Mouse (Mus musculus) ovary, postnatal 36 days (tissue): ENCODE results near the gene Fbrs.
"Not testable (repeated sequence)": the region's sequence is repeated elsewhere in the genome, so short reads cannot be mapped to it uniquely, and the experiment has no call there.

Source experiments
- DNase-seq: peaks from one replicate; pipeline ENCODE4 v3.0.0; 2022; ENCODE audit warnings: low spot score, mixed read lengths

Gene Fbrs

GRCm38 (mm10) chr7:127476336-127476735 is 2.7 kb upstream of the Fbrs start:
- no peak for DNase-seq

- no peak for DNase-seq
Measured at GRCm38 (mm10) chr7:127476855-127477254, 2.1 kb upstream of the Fbrs start.

DNA sequence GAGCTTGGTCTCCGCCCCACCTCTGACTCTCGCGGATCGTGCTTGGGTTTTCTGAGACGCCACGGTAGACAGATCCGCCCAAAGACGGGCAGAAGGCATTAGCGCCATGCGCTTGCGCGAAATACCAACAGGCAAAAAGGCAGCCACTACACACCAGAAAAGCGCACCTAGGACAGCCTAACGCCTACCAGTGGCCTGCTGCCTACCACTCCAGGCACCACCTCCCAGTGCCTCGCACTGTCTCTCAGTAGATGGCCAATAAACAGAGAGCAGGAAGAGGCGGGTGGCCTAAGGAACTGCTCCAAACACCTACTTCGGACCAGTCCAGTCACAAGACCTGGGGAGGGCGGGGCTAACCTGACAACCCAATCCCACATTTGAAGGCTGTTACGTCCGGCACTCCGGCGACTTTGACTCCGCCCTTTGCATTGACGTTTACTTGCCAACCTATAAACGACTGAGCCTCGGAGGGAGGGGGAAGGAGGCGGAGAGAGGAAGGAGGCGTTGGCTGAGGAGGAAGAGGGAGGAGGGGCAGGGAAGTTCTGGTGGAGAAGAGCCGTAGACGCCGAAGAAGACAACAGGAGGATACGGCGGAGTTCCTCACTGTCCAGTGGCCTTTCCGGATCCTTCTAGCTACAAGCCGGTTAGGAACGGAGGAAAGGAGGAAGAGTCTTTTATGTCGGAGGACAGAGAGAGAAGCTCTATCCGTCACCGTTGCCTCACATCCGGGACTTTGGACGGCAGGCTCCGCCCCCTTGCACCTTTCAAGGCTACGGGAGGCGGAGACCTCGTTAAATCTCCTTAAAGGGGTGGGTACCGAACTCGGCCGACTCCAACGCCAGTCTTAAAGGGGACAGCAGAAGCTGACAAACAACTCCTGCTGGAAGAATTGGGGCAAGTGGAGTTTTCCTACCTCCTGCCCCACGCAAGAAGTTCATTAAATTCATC is 1.0 kb upstream of the Fbrs start:
- DNase-seq, result peak; percentile 97

DNA sequence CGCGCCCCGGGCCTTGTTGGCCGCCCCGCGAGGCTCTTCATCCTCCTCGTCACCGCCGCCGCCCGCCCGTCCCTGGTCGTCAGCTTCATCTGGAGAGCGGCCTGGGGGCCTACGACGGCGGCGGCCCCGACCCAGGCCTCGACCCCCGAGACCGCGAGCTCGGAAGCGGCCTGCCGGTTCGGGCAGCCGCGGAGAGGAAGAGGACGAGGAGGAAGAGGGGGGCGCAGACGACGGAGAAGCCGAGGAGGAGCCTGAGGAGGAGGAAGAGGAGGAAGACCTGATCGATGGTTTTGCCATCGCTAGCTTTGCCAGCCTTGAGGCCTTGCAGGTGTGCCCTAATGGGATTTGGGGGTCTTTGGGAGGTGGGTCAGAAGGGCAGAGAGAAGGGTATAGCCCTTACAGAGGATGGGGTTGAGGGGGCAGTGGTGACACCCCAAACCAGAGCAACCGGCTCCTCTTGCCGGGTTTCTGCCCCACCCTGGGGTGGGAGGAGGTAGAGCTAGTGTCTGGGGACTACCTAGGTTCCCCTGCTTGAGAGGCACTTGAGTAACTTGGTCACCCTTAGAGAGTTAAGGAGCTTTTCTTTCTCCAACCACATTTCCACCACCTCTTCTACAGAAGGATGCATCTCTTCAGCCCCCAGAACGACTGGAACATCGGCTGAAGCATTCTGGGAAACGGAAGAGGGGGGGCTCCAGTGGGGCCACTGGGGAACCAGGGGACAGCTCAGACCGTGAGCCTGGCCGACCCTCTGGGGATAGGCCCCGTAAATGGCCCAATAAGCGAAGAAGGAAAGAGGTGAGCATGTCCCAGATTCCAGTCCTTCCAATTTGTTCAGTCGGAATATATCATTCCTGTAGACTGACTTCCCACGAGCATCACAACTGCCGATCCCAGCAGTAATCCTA is 573 bp downstream of the Fbrs start:
- DNase-seq, result no peak

GRCm38 (mm10) chr7:127480321-127480720 is 1.3 kb downstream of the Fbrs start:
- DNase-seq, result no peak

GRCm38 (mm10) chr7:127485416-127485815 is 6.4 kb downstream of the Fbrs start:
- DNase-seq, result no peak

DNA sequence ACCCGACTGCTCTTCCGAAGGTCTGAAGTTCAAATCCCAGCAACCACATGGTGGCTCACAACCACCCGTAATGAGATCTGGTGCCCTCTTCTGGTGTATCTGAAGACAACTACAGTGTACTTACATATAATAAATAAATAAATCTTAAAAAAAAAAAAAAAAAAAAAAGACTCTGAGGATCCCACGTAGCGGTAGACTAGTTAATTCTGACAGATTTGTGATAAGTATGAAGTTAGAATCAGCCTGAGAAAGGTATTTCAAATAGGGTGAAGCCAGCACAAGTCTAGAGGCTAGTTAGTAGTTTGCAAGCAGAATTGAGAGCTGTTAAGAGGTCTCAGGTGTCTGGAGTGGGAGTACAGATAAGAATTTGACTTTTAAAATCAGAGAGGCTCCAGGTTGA is 9.4 kb downstream of the Fbrs start:
- not testable (repeated sequence) for DNase-seq

DNA sequence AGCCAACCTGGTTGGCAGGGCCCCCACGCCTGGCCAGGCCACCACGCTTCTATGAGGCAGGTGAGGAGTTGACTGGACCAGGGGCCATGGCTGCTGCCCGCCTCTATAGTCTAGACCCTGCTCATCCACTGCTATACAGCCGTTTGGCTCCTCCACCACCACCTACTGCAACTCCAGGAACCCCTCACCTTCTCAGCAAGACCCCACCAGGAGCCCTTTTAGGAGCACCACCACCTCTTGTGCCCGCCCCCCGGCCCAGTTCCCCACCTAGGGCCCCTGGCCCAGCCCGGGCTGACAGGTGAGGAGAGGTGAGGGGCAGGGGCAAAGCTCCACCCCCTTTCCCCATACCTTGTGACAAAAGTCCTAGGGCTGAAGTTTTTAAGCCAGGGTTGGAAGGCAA is 11.0 kb downstream of the Fbrs start:
- no peak for DNase-seq

GRCm38 (mm10) chr7:127491846-127492245 is 12.8 kb downstream of the Fbrs start:
- DNase-seq, result no peak

DNA sequence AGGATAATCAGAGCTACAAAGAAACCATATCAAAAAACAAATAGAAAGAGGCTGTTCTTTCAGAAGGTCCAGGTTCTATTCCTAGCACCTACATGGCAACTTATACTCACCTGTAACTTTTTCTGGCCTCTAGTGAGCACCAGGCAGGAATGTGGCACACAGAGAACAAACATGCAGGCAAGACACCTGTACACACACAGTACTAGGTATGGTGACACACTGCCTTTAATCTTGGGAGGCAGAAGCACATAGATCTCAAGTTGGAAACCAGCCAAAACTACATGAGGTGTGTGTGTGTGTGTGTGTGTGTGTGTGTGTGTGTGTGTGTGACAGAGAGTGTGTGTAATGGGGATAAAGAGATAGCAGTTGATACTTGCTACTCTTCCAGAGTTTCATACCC is 15.6 kb downstream of the Fbrs start:
- no peak for DNase-seq

DNA sequence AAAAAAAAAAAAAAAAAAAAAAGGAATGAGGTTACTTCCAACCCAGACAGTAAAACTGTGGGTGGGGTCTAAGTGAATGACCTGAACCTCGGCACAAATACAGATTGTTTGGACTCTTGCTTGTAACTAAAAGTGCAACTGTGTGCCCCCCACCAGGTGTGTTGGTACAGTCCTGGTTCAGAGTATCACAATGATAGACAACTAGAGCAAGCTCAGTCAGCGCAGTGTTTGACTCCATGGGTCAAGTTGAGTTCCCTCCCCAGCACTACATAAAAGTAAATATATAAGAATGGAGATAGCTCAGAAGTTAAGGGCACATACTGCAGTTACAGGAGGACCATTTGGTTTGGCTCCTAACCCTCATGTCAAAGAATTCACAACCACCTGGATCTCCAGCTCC is 18.4 kb downstream of the Fbrs start:
- no peak for DNase-seq

DNA sequence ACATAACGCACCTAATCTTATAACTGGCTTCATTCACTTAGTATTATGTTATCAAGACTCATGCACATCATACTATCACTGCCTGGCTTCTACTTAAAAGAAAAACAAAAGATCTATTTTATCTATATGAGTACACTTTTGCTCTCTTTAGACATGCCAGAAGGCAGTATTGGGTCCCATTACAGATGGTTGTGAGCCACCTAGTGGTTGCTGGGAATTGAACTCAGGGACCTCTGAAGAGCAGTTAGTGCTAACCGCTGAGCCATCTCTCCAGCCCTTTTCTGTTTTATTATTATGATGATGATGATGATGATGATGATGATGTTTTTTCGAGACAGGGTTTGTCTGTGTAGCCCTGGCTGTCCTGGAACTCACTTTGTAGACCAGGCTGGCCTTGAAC is 19.4 kb downstream of the Fbrs start:
- DNase-seq, result no peak

- DNase-seq, result no peak
Measured at GRCm38 (mm10) chr7:127508291-127508690, 29.3 kb downstream of the Fbrs start.

GRCm38 (mm10) chr7:127509830-127510229 is 30.8 kb downstream of the Fbrs start:
- DNase-seq, result not testable (repeated sequence)

DNA sequence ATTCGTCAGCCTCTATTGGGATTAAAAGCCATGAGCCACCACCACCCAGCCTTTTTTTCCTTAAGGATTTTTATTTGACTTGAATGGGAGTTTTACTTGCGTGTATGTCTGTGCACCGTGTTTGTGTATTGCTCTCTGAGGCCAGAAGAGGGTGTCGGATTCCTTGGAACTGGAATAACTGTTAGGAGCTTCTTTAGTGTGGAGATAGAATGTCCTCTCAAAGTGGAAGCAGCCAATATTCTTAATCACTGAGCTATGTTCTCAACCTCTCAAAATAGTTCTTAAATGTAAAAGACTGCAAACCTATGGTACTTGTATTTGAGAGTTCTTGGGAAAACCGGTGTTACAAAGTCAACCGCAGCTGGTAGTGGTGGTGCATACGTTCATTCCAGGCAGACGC is 32.2 kb downstream of the Fbrs start:
- peak; percentile 9 for DNase-seq

- peak; percentile 94 for DNase-seq
Measured at GRCm38 (mm10) chr7:127511808-127512230, 32.8 kb downstream of the Fbrs start, which contains the start of gene Srcap. TSS of gene Srcap (plus strand) at chr7:127511983.

- peak; percentile 92 for DNase-seq
Measured at GRCm38 (mm10) chr7:127512231-127513015, 33.4 kb downstream of the Fbrs start.

DNA sequence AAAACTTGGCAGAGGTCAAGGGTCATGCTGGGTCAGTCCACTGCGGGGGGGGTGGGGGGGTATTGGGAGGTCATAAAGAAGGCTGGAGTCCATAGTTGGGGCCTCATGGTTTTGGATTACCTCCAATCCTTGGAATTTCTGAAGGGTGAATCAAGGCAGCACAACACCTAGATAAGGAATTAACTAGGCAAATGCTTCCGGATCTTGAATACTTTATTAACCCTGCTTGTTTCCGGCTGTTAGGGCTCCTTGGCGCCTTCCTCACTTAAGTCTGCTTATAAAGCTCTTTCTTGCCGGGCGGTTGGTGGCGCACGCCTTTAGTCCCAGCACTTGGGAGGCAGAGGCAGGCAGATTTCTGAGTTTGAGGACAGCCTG is 34.0 kb downstream of the Fbrs start:
- peak; percentile 25 for DNase-seq

DNA sequence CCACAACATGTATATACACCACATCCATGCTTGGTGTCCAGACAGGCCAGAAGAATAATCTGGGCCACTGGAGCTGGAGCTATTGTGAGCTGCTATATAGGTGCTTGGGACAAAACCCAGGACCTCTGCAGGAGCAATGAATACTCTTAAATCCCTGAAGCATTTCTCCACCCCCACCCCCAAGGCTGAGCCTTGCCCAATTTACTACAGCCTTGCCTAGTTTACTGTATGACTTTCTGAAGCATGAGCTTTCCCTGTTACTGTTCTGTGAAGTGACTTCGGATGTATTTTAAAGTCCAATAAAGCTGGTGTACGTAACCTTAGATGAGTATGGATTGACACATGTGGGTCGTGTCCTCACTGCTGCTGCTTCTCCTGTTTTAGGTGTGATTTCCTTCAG is 34.8 kb downstream of the Fbrs start:
- no peak for DNase-seq

DNA sequence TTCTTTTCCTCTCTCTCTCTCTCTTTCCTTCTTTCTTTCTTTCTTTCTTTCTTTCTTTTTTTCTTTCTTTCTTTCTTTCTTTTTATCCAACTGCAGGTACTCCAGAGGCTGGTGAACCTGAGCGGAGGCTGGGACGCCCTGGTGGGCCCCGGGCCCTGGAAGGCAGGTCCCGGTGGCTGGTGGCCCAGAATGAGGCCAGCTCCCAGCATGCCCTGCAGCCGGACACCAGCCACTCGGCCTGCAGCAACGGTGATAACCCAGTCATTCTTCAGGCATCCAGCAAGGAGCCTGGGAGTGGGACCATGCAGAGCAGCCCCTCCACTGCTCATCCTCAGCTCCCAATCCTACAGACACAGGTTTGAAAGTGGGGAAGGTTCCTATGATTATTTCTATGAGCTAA is 36.8 kb downstream of the Fbrs start:
- DNase-seq, result no peak

DNA sequence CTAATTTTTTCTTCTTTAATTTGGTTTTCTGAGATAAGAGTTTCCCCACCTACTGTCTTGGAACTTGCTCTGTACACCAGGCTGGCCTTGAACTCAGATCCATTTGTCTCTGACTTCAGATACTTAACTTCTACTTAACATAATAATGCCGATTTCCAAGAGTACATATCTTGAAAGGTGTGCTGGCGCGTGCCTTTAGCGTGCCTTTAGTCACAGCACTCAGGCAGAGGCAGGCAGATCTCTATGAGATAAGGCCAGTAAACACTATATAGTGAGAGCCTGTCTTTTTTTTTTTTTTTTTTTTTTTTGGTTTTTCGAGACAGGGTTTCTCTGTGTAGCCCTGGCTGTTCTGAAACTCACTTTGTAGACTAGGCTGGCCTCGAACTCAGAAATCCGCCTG is 37.3 kb downstream of the Fbrs start:
- DNase-seq, result no peak

DNA sequence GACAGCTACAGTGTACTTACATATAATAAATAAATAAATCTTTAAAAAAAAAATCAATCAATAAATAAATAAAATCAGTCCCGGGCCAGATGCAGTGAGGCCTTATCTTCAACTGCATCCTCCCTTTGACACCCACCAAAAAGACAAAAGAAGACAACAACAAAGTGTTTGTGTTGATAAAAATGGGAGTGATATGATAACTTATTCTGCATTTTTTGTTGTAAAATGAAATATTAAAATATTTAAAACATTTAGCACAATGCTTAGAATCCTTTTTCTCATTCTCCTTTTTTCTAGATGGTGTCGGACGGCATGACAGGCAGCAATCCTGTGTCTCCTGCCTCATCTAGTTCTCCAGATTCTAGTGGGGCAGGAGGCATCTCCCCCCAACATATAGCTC is 40.3 kb downstream of the Fbrs start, which contains the start of gene Gm42715:
Gm42715 (plus strand) TSS at position 301 of the 400 bp plus-strand sequence.
- no peak for DNase-seq
